Mouse (Mus musculus) intestine, embryonic 16.5 days (tissue): Measurements from ENCODE around the gene Gm11172. TPM values are rescaled to one million over a fixed set of nuclear protein-coding genes. Genes with fewer than 3 reads are reported as not detected.
A peak's percentile ranks its signal among the peaks of the same experiment; 100 is the strongest.

ENCODE experiments used
- ATAC-seq: fragments of 200-750 bp; cut with Nextera tagmentation; 2 replicates; pipeline ENCODE4 v1.8.0; 2017; ENCODE audit warnings: moderate TSS enrichment, moderate library complexity
- H3K27ac ChIP-seq: fragments of 300-500 bp; sonication (generic); 2 replicates; pipeline ENCODE4 v1.5.1; 2014; ENCODE audit warnings: mild to moderate bottlenecking, low read length
- H3K27me3 ChIP-seq: fragments of 300-500 bp; sonication (generic); replicated peaks from 2 replicates; pipeline ENCODE4 v1.6.1; 2014; ENCODE audit warnings: low read length, control low read depth, mixed read lengths; ENCODE audit not compliant: control insufficient read depth, insufficient read depth
- H3K36me3 ChIP-seq: fragments of 300-500 bp; sonication (generic); 2 replicates; pipeline ENCODE4 v1.6.1; 2014; ENCODE audit warnings: low read length, control low read depth; ENCODE audit not compliant: control insufficient read depth, insufficient read depth
- H3K4me1 ChIP-seq: fragments of 300-500 bp; sonication (generic); 2 replicates; pipeline ENCODE4 v1.6.1; 2014; ENCODE audit warnings: low read length, control low read depth, mixed read lengths; ENCODE audit not compliant: control insufficient read depth, insufficient read depth
- H3K4me2 ChIP-seq: fragments of 300-500 bp; sonication (generic); 2 replicates; pipeline ENCODE4 v1.6.1; 2014; ENCODE audit warnings: low read depth, low read length, control low read depth
- H3K4me3 ChIP-seq: fragments of 300-500 bp; sonication (generic); 2 replicates; pipeline ENCODE4 v1.5.1; 2014; ENCODE audit warnings: mild to moderate bottlenecking, low read length
- H3K9ac ChIP-seq: fragments of 300-500 bp; sonication (generic); 2 replicates; pipeline ENCODE4 v1.6.1; 2014; ENCODE audit warnings: low read depth, low read length
- H3K9me3 ChIP-seq: fragments of 300-500 bp; sonication (generic); 2 replicates; pipeline ENCODE4 v1.6.1; 2016; ENCODE audit warnings: low read length, control low read depth; ENCODE audit not compliant: control insufficient read depth
- WGBS: fragments of 180-500 bp; shearing (Covaris S2); extraction: QIAGEN DNeasy Blood & Tissue Kit; methylation state at CpG from one replicate; pipeline ENCODE4 v1.1.7; 2014; 5-methylcytosine and 5-hydroxymethylcytosine counted together
- polyA plus RNA-seq: library from polyadenylated mRNA; unstranded; fragments of >200 nt; fragmentation: Nextera tagmentation; extraction: Ambion mirVana; gene quantifications from 2 replicates; pipeline ENCODE4 v1.2.1, GENCODE M21; 2015

Gm11172 gene
- not detected in 2 replicates for polyA plus RNA-seq

DNA sequence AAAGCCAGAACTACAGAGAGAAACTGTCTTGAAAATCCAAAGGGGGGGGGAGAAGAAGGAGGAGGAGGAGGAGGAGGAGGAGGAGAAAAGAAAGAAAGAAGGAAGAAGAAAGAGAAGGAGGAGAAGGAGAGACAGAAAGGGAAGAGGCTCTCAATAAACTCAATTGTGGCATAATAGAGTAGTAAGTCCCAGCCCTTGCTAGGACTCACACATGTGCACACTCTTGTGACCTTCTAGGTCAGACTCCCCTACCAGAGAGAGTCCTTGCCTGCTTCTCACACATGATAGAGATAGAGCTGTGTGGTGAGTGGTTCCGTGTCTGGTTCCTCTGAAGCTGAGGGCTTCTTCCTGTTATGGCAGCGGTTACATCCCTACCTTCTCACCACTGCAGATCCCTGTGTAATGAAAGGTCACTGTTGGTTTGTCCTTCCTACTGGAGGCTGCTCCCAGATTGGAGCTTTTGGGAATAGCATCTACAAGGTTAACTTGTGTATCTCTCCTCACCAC, at the start of gene Gm11172:
TSS of gene Gm11172 (plus strand) at position 51 of the 507 bp plus-strand sequence.
- no peak within 1 kb of the TSS for H3K27ac ChIP-seq
- WGBS: 82% methylated on average over 2 of the region's 2 CpGs
- no peaks in the 10 kb centered on the region for H3K27me3 ChIP-seq
- 0 out of 2 replicates have a peak, but pooled peaks cover 3% of the 10 kb centered on the region for H3K4me1 ChIP-seq
- H3K4me2 ChIP-seq: no peak within 1 kb of the TSS
- no peaks in the 10 kb centered on the region for H3K36me3 ChIP-seq
- no peaks in the 10 kb centered on the region for H3K9me3 ChIP-seq
- no peak within 1 kb of the TSS for H3K9ac ChIP-seq
- ATAC-seq: no peak
- no peak within 1 kb of the TSS for H3K4me3 ChIP-seq

DNA sequence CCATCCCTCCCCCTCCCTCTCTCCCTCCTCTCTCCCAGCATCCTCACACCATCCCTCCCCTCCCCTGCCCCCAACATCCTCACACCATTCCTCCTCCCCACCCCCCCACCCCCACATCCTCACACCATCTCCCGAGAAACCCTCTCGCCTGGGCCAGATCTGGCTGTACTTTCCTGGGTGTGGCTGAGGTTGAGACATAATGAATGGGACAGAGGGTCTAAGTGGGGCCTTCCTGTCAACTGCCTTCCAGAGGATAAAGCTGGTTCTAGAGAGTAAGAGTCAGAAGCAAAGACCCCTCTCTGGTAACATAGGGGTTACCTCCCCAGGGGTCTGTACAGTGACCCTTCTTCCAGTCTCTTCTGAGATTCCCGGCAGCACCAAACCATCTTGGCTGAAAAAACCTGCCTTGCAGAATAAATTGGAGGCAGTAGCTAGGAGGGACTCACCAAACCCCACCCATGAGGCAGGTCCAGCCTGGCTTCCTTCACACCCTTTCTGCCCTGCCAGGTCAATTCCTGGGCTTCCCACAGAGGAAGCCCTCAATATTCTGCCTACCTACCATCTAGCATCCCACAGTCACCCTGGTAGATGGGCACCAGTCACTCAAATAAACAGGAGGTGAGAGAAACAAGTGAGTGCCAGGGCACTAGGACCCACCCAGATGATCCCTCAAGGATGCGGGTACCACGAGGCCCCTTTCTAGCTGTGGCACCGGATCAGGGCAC, 49.0 kb upstream of the Gm11172 start:
- Histone ChIP-seq H3K4me3 (no peak overlapping the region), H3K27me3 (no peaks in the 10 kb centered on the region; the same call in 1 of the 2 replicates), H3K27ac (no peak overlapping the region), H3K36me3 (no peaks in the 10 kb centered on the region), H3K9ac (no peak overlapping the region), H3K4me2 (no peak overlapping the region), H3K4me1 (peaks cover 4% of the 10 kb centered on the region), H3K9me3 (no peaks in the 10 kb centered on the region)
- ATAC-seq: no peak
- 59% methylated on average over 6 of the region's 6 CpGs for WGBS

GRCm38 (mm10) chr16:10764323-10764722, 48.4 kb upstream of the Gm11172 start:
- ATAC-seq: no peak
- no peak overlapping the region for H3K27ac ChIP-seq
- 36% methylated on average over 2 of the region's 2 CpGs for WGBS

GRCm38 (mm10) chr16:10767158-10767557, 45.6 kb upstream of the Gm11172 start:
- ATAC-seq: no peak

More at GRCm38 (mm10) chr16:10764323-10764722, 48.4 kb upstream of the Gm11172 start:
- Histone ChIP-seq H3K27me3 (no peaks in the 10 kb centered on the region; the same call in 1 of the 2 replicates), H3K36me3 (no peaks in the 10 kb centered on the region), H3K4me1 (peaks cover 4% of the 10 kb centered on the region), H3K9me3 (no peaks in the 10 kb centered on the region), H3K4me3 (no peak overlapping the region), H3K9ac (no peak overlapping the region), H3K4me2 (no peak overlapping the region)

DNA sequence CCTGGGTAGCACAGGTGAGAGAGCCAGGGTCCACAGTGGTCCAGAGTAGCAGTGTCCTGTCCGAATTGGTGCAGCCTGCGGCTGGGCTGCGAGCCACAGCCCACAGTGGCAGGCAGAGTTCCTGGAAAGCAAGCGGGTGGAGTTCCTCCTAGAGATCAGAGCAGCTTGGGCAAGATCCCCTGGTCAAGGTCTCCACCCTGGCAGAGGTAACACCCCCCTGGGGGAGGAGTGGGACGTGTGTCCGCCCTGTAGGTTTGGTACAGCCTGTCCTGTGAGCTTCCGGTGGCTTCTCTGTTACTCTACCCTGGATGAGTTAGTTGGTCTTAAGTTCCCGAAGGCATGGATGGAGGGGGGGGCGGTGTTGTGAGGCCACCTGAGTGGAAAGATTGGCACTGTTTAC, 43.9 kb upstream of the Gm11172 start:
- no peaks in the 10 kb centered on the region for H3K9me3 ChIP-seq
- no peak overlapping the region for H3K4me3 ChIP-seq
- peak; percentile 27; the same call in 1 of the 2 replicates for ATAC-seq

More at GRCm38 (mm10) chr16:10767158-10767557, 45.6 kb upstream of the Gm11172 start:
- H3K9me3 ChIP-seq: no peaks in the 10 kb centered on the region
- no peaks in the 10 kb centered on the region; the same call in 1 of the 2 replicates for H3K27me3 ChIP-seq
- peaks cover 9% of the 10 kb centered on the region for H3K4me1 ChIP-seq
- no peak overlapping the region for H3K4me3 ChIP-seq
- H3K36me3 ChIP-seq: no peaks in the 10 kb centered on the region
- H3K9ac ChIP-seq: no peak overlapping the region
- WGBS: 51% methylated on average over 4 of the region's 4 CpGs
- H3K4me2 ChIP-seq: no peak overlapping the region
- no peak overlapping the region for H3K27ac ChIP-seq

DNA sequence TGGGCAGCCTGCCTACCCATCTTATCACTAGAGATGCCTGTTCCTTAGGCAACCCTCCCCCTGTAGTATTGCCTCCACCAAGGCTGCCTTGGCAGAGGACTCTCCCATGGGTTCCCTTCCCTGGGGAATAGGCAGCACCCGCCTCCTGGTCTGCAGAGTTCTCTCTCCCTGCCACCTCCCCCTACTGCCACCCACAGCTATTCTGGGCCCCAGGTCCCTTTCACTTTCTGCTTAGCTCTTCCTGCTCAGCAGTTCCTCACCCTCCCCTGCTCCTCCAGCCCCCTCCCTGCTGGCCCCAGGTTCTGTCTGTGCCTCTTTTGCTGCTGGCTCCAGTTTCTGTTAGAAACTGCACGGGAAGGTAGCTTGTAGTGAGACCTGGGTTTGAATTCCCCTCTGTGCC, 43.1 kb upstream of the Gm11172 start:
- ATAC-seq: no peak
- no peaks in the 10 kb centered on the region for H3K9me3 ChIP-seq
- H3K4me3 ChIP-seq: no peak overlapping the region
- no peaks in the 10 kb centered on the region for H3K27me3 ChIP-seq
- H3K9ac ChIP-seq: no peak overlapping the region
- H3K27ac ChIP-seq: no peak overlapping the region
- H3K36me3 ChIP-seq: no peaks in the 10 kb centered on the region
- WGBS: 50% methylated on average over 2 of the region's 2 CpGs
- H3K4me1 ChIP-seq: peaks cover 5% of the 10 kb centered on the region
- H3K4me2 ChIP-seq: no peak overlapping the region

More for the DNA sequence above, 43.9 kb upstream of the Gm11172 start:
- Histone ChIP-seq H3K27ac (no peak overlapping the region), H3K4me2 (no peak overlapping the region), H3K9ac (no peak overlapping the region), H3K4me1 (peaks cover 6% of the 10 kb centered on the region), H3K27me3 (no peaks in the 10 kb centered on the region), H3K36me3 (no peaks in the 10 kb centered on the region)
- WGBS: 51% methylated on average over 9 of the region's 9 CpGs

GRCm38 (mm10) chr16:10770531-10771325, 42.0 kb upstream of the Gm11172 start:
- H3K9me3 ChIP-seq: no peaks in the 10 kb centered on the region
- no peak; the same call in 1 of the 2 replicates for ATAC-seq
- H3K9ac ChIP-seq: no peak overlapping the region
- H3K36me3 ChIP-seq: no peaks in the 10 kb centered on the region
- H3K4me3 ChIP-seq: no peak overlapping the region
- H3K27ac ChIP-seq: no peak overlapping the region
- H3K27me3 ChIP-seq: no peaks in the 10 kb centered on the region
- 43% methylated on average over 4 of the region's 4 CpGs for WGBS
- H3K4me1 ChIP-seq: peaks cover 5% of the 10 kb centered on the region; the same call in 1 of the 2 replicates
- H3K4me2 ChIP-seq: no peak overlapping the region

DNA sequence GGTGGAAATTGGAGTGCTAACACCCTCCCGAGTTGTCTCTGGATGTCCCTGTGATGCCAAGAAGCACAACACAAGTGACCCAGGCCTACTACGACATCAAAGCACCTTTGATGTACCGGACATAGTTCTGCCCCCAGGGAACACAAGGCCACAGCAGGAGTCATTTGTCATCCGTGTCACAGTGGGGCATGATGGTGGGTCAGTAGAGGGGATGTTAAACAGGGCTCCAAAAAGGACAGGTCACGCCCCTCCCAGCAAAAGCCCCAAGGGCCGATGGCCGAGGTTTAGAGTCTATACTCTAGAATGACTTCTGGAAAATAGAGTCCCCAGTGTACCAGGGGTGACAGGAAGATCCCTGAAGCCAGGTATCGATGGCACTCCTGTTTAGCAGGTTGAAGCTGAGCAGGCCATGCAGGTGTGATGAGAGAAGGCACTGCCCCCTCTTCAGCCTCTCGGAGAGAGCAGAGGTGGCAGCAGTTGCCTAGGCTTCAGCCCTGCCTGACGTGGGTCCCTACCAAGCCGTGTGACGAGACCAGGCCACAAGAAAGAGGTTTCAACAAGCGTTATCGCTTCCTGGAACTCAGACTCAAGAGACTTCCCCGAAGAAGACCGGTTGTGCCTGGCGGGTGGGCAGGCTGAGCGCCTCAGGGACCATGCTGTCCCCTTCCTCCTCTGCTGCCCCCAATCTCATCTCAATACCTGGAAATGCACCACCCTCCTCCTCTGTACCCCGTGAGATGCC, 40.8 kb upstream of the Gm11172 start:
- no peak for ATAC-seq
- no peak overlapping the region for H3K9ac ChIP-seq

More for the DNA sequence above, 40.8 kb upstream of the Gm11172 start:
- Histone ChIP-seq H3K4me2 (no peak overlapping the region), H3K27ac (no peak overlapping the region), H3K4me1 (peaks cover 5% of the 10 kb centered on the region; the same call in 1 of the 2 replicates), H3K9me3 (no peaks in the 10 kb centered on the region), H3K4me3 (no peak overlapping the region), H3K36me3 (no peaks in the 10 kb centered on the region), H3K27me3 (no peaks in the 10 kb centered on the region)
- 75% methylated on average over 19 of the region's 19 CpGs for WGBS
